Mouse (Mus musculus): ENCODE results near the gene Evl. TPM values are rescaled to one million over a fixed set of nuclear protein-coding genes. Genes with fewer than 3 reads are reported as not detected.
A peak's percentile ranks its signal among the peaks of the same experiment; 100 is the strongest.

The Evl gene
- polyA plus RNA-seq, 1 experiment from 2014 or later: 156 TPM

MicroRNAs encoded within 50 kb of the gene (microRNA counts, 519-probe panel; counts per million panel counts)
- microRNA mmu-miR-342-3p: 6,125 counts per million, percentile 90 among the panel's probes with 10 or more counts
- 342 counts per million, percentile 67 among the panel's probes with 10 or more counts for microRNA mmu-miR-342-5p

Small RNAs within 50 kb of the gene (microRNA-seq; reads per million reads assigned to microRNA genes)
- gene Gm23872: not detected
- 6,386 reads per million, percentile 93 among the genes with 10 or more reads in this experiment for gene Mir342

Other genes starting within 250 kb of the Evl start
- gene Hhipl1, start 248.4 kb upstream of the Evl start, polyA plus RNA-seq (2016; fragmentation: Nextera tagmentation; extraction: Ambion mirVana): 2.1 and 2.3 TPM in 2 replicates
- 12.7 and 19.0 TPM in 2 replicates for gene Cyp46a1, start 220.3 kb upstream of the Evl start, polyA plus RNA-seq (2016; fragmentation: Nextera tagmentation; extraction: Ambion mirVana)
- gene Eml1, start 183.8 kb upstream of the Evl start, polyA plus RNA-seq (2016; fragmentation: Nextera tagmentation; extraction: Ambion mirVana): 108 and 122 TPM in 2 replicates
- gene Degs2, start 147.6 kb downstream of the Evl start, polyA plus RNA-seq (2016; fragmentation: Nextera tagmentation; extraction: Ambion mirVana): 1.7 and 2.6 TPM in 2 replicates
- gene Yy1, start 238.3 kb downstream of the Evl start, polyA plus RNA-seq (2016; fragmentation: Nextera tagmentation; extraction: Ambion mirVana): 18.4 and 19.8 TPM in 2 replicates